Mouse (Mus musculus): Measurements from ENCODE around the gene Lep. TPM values are rescaled to one million over a fixed set of nuclear protein-coding genes. Genes with fewer than 3 reads are reported as not detected.

Lep gene
- total RNA-seq, 1 experiment, result not detected

DNA sequence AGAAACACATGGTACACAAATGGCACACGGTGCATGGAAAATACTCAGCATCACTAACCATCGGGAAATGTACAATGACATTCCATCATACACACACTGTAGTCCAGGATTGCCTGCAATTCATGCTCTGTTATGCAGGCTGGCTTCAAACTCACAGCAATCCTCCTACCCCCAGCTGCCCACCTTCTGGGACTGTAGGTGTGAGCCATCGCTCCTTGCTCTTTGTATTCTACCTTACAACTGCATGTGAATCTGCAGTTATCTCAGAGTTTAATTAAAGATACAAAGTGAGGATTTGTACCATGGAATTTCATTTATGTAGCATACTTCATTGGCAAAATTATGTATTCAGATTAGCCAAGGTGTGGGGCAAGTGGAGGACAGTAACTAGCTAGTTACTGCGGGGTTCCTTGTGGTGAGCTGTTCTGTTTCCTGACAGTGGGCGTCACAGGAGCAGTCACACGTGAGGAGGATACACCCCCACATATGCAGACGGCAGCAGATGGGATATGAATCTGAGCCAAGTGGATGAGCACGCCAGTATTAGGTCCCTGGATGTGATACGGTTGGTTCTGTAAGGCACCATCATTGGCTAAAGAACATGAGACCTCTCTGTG lies 41.3 kb downstream of the Lep start:
- no peaks in the 10 kb centered on the region for H3K4me1 ChIP-seq (ENCODE audit: control insufficient read depth in 2 of 2, insufficient read depth in 2 of 2, low read length in 2 of 2, poor library complexity in 1 of 2)
- no peaks in the 10 kb centered on the region for H3K36me3 ChIP-seq (ENCODE audit: control insufficient read depth, insufficient read depth, low read length, poor library complexity, severe bottlenecking)
- H3K9ac ChIP-seq (ENCODE audit: insufficient read depth, low read depth, low read length, poor library complexity, severe bottlenecking), result no peak overlapping the region
- TF ChIP-seq ZC3H11A (IDR thresholded peaks at IDR 0.05; ENCODE audit: borderline replicate concordance, low read depth, low read length), result no peak
- no peak for TF ChIP-seq HCFC1 (IDR thresholded peaks at IDR 0.05; ENCODE audit: borderline replicate concordance, insufficient read depth, low read length)
- no peak for TF ChIP-seq CHD2 (IDR thresholded peaks at IDR 0.05; ENCODE audit: low read depth, low read length)
- TF ChIP-seq ZNF384 (IDR thresholded peaks at IDR 0.05; ENCODE audit: low read depth, low read length), result no peak
- TF ChIP-seq MAFK (IDR thresholded peaks at IDR 0.05; ENCODE audit: insufficient read depth, low read depth, low read length), result no peak
- no peak overlapping the region for H3K4me3 ChIP-seq (ENCODE audit: insufficient read depth in 1 of 2, low read depth in 1 of 2, low read length in 2 of 2, poor library complexity in 1 of 2, severe bottlenecking in 1 of 2)
- H3K9me3 ChIP-seq (ENCODE audit: control insufficient read depth, insufficient read depth, low read depth, low read length), result no peaks in the 10 kb centered on the region
- in situ Hi-C loops (cut with MboI; ENCODE audit: low sequenced_read_pairs in 2 of 2, unreplicated experiment in 2 of 2), result no loop called here
- DNase-seq (ENCODE audit: low read depth, low spot score), result no peak
- no peak overlapping the region for H3K27ac ChIP-seq (ENCODE audit: insufficient read depth, low read depth, low read length, poor library complexity, severe bottlenecking)

DNA sequence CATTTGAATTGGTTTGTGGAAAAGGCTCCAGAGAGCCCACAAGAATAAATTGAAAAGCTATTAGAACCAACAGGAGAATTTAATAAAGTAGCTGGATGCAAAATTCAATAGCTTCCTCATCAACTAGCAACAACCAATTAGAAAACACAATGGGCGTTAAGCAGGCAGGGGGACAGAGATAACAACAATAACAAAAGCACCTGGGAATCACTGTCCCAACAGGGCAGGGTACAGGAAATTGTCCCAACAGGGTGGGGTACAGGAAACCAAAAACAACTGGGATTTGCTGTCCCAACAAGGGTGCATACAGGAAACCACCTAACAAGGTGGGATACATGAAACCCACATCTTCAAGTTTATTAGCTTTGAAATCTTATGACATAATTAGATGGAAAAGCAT lies 48.4 kb downstream of the Lep start:
- in situ Hi-C loops (cut with MboI; ENCODE audit: low sequenced_read_pairs in 2 of 2, unreplicated experiment in 2 of 2), result no loop called here
- Histone ChIP-seq H3K36me3 (ENCODE audit: control insufficient read depth, insufficient read depth, low read length, poor library complexity, severe bottlenecking) (no peaks in the 10 kb centered on the region), H3K27ac (ENCODE audit: insufficient read depth, low read depth, low read length, poor library complexity, severe bottlenecking) (no peak overlapping the region), H3K4me1 (ENCODE audit: control insufficient read depth in 2 of 2, insufficient read depth in 2 of 2, low read length in 2 of 2, poor library complexity in 1 of 2) (no peaks in the 10 kb centered on the region), H3K9ac (ENCODE audit: insufficient read depth, low read depth, low read length, poor library complexity, severe bottlenecking) (no peak overlapping the region), H3K9me3 (ENCODE audit: control insufficient read depth, insufficient read depth, low read depth, low read length) (peaks cover 6% of the 10 kb centered on the region; the same call in 1 of the 2 replicates), H3K4me3 (ENCODE audit: insufficient read depth in 1 of 2, low read depth in 1 of 2, low read length in 2 of 2, poor library complexity in 1 of 2, severe bottlenecking in 1 of 2) (no peak overlapping the region)
- TF ChIP-seq HCFC1 (IDR thresholded peaks at IDR 0.05; ENCODE audit: borderline replicate concordance, insufficient read depth, low read length) (no peak), CHD2 (IDR thresholded peaks at IDR 0.05; ENCODE audit: low read depth, low read length) (no peak), ZC3H11A (IDR thresholded peaks at IDR 0.05; ENCODE audit: borderline replicate concordance, low read depth, low read length) (no peak), MAFK (IDR thresholded peaks at IDR 0.05; ENCODE audit: insufficient read depth, low read depth, low read length) (no peak), ZNF384 (IDR thresholded peaks at IDR 0.05; ENCODE audit: low read depth, low read length) (no peak)
- no peak for DNase-seq (ENCODE audit: low read depth, low spot score)

GRCm38 (mm10) chr6:29111501-29111900 lies 51.5 kb downstream of the Lep start:
- H3K9me3 ChIP-seq (ENCODE audit: control insufficient read depth, insufficient read depth, low read depth, low read length), result peaks cover 6% of the 10 kb centered on the region; the same call in 1 of the 2 replicates
- in situ Hi-C loops (cut with MboI; ENCODE audit: low sequenced_read_pairs in 2 of 2, unreplicated experiment in 2 of 2), result no loop called here
- H3K4me3 ChIP-seq (ENCODE audit: insufficient read depth in 1 of 2, low read depth in 1 of 2, low read length in 2 of 2, poor library complexity in 1 of 2, severe bottlenecking in 1 of 2), result no peak overlapping the region
- H3K27ac ChIP-seq (ENCODE audit: insufficient read depth, low read depth, low read length, poor library complexity, severe bottlenecking), result no peak overlapping the region
- H3K36me3 ChIP-seq (ENCODE audit: control insufficient read depth, insufficient read depth, low read length, poor library complexity, severe bottlenecking), result no peaks in the 10 kb centered on the region
- no peak for DNase-seq (ENCODE audit: low read depth, low spot score)
- 0 out of 4 replicates have a peak, but pooled peaks cover 0 to 3% of the 10 kb centered on the region in 2 experiments for H3K4me1 ChIP-seq (ENCODE audit: control insufficient read depth in 2 of 2, insufficient read depth in 2 of 2, low read length in 2 of 2, poor library complexity in 1 of 2)
- TF ChIP-seq MAFK (IDR thresholded peaks at IDR 0.05; ENCODE audit: insufficient read depth, low read depth, low read length) (no peak), CHD2 (IDR thresholded peaks at IDR 0.05; ENCODE audit: low read depth, low read length) (no peak), HCFC1 (IDR thresholded peaks at IDR 0.05; ENCODE audit: borderline replicate concordance, insufficient read depth, low read length) (no peak), ZNF384 (IDR thresholded peaks at IDR 0.05; ENCODE audit: low read depth, low read length) (peak; percentile 96), ZC3H11A (IDR thresholded peaks at IDR 0.05; ENCODE audit: borderline replicate concordance, low read depth, low read length) (no peak)
- no peak overlapping the region for H3K9ac ChIP-seq (ENCODE audit: insufficient read depth, low read depth, low read length, poor library complexity, severe bottlenecking)

GRCm38 (mm10) chr6:29115756-29116155 lies 55.7 kb downstream of the Lep start:
- in situ Hi-C loops (cut with MboI; ENCODE audit: low sequenced_read_pairs in 2 of 2, unreplicated experiment in 2 of 2), result no loop called here
- no peak overlapping the region for H3K27ac ChIP-seq (ENCODE audit: insufficient read depth, low read depth, low read length, poor library complexity, severe bottlenecking)
- TF ChIP-seq MAFK (IDR thresholded peaks at IDR 0.05; ENCODE audit: insufficient read depth, low read depth, low read length), result no peak
- peaks cover 8 to 13% of the 10 kb centered on the region in 2 experiments for H3K4me1 ChIP-seq (ENCODE audit: control insufficient read depth in 2 of 2, insufficient read depth in 2 of 2, low read length in 2 of 2, poor library complexity in 1 of 2)
- H3K36me3 ChIP-seq (ENCODE audit: control insufficient read depth, insufficient read depth, low read length, poor library complexity, severe bottlenecking), result no peaks in the 10 kb centered on the region
- H3K9me3 ChIP-seq (ENCODE audit: control insufficient read depth, insufficient read depth, low read depth, low read length), result peaks cover 6% of the 10 kb centered on the region; the same call in 1 of the 2 replicates
- peak overlapping the region in 1 of 2 experiments; percentile 41; a peak in 2 of 4 replicates for H3K4me3 ChIP-seq (ENCODE audit: insufficient read depth in 1 of 2, low read depth in 1 of 2, low read length in 2 of 2, poor library complexity in 1 of 2, severe bottlenecking in 1 of 2)
- DNase-seq (ENCODE audit: low read depth, low spot score), result no peak
- no peak overlapping the region for H3K9ac ChIP-seq (ENCODE audit: insufficient read depth, low read depth, low read length, poor library complexity, severe bottlenecking)

Data from ES-E14 (cell line).